Mouse (Mus musculus): ENCODE results near the gene Samd4b. TPM values are rescaled to one million over a fixed set of nuclear protein-coding genes. Genes with fewer than 3 reads are reported as not detected.
"Not testable (repeated sequence)": the region's sequence is repeated elsewhere in the genome, so short reads cannot be mapped to it uniquely, and the experiment has no call there.

The Samd4b gene
- total RNA-seq, 1 experiment from 2014 or later: 10.1 TPM

- ATAC-seq (replicated peaks; ENCODE audit: insufficient number of reproducible peaks, low FRiP score, low TSS enrichment, poor library complexity, severe bottlenecking): no peak
Observed at GRCm38 (mm10) chr7:28544051-28544601, 53.8 kb downstream of the Samd4b start.

- no peak for ATAC-seq (replicated peaks; ENCODE audit: insufficient number of reproducible peaks, low FRiP score, low TSS enrichment, poor library complexity, severe bottlenecking)
Observed at GRCm38 (mm10) chr7:28540526-28540925, 57.4 kb downstream of the Samd4b start, which contains the start of gene Sycn. Sycn (plus strand) TSS chr7:28540885.

- not testable (repeated sequence) for ATAC-seq (replicated peaks; ENCODE audit: insufficient number of reproducible peaks, low FRiP score, low TSS enrichment, poor library complexity, severe bottlenecking)
Observed at GRCm38 (mm10) chr7:28538886-28539285, 59.1 kb downstream of the Samd4b start.

- ATAC-seq (replicated peaks; ENCODE audit: insufficient number of reproducible peaks, low FRiP score, low TSS enrichment, poor library complexity, severe bottlenecking): no peak
Observed at GRCm38 (mm10) chr7:28532005-28532404, 65.9 kb downstream of the Samd4b start.

GRCm38 (mm10) chr7:28527922-28528719 lies 69.8 kb downstream of the Samd4b start:
- peak; percentile 87 for ATAC-seq (replicated peaks; ENCODE audit: insufficient number of reproducible peaks, low FRiP score, low TSS enrichment, poor library complexity, severe bottlenecking)

- ATAC-seq (replicated peaks; ENCODE audit: insufficient number of reproducible peaks, low FRiP score, low TSS enrichment, poor library complexity, severe bottlenecking): not testable (repeated sequence)
Observed at GRCm38 (mm10) chr7:28522536-28522935, 75.4 kb downstream of the Samd4b start, which contains the start of gene Ifnl3. Ifnl3 (plus strand) TSS chr7:28522836.

- no peak for ATAC-seq (replicated peaks; ENCODE audit: insufficient number of reproducible peaks, low FRiP score, low TSS enrichment, poor library complexity, severe bottlenecking)
Observed at GRCm38 (mm10) chr7:28511441-28511840, 86.5 kb downstream of the Samd4b start.

GRCm38 (mm10) chr7:28510405-28510974 lies 87.5 kb downstream of the Samd4b start, which contains the start of gene Ifnl2:
Ifnl2 (minus strand) TSS chr7:28510455.
- not testable (repeated sequence) for ATAC-seq (replicated peaks; ENCODE audit: insufficient number of reproducible peaks, low FRiP score, low TSS enrichment, poor library complexity, severe bottlenecking)

- not testable (repeated sequence) for ATAC-seq (replicated peaks; ENCODE audit: insufficient number of reproducible peaks, low FRiP score, low TSS enrichment, poor library complexity, severe bottlenecking)
Observed at GRCm38 (mm10) chr7:28509121-28509520, 88.8 kb downstream of the Samd4b start.

GRCm38 (mm10) chr7:28505585-28505984 lies 92.4 kb downstream of the Samd4b start:
- no peak for ATAC-seq (replicated peaks; ENCODE audit: insufficient number of reproducible peaks, low FRiP score, low TSS enrichment, poor library complexity, severe bottlenecking)

GRCm38 (mm10) chr7:28495426-28495825 lies 102.5 kb downstream of the Samd4b start:
- no peak for ATAC-seq (replicated peaks; ENCODE audit: insufficient number of reproducible peaks, low FRiP score, low TSS enrichment, poor library complexity, severe bottlenecking)

GRCm38 (mm10) chr7:28492310-28492709 lies 105.6 kb downstream of the Samd4b start:
- ATAC-seq (replicated peaks; ENCODE audit: insufficient number of reproducible peaks, low FRiP score, low TSS enrichment, poor library complexity, severe bottlenecking): no peak

- no peak for ATAC-seq (replicated peaks; ENCODE audit: insufficient number of reproducible peaks, low FRiP score, low TSS enrichment, poor library complexity, severe bottlenecking)
Observed at GRCm38 (mm10) chr7:28490903-28491302, 107.0 kb downstream of the Samd4b start.

GRCm38 (mm10) chr7:28490410-28490809 lies 107.5 kb downstream of the Samd4b start:
- ATAC-seq (replicated peaks; ENCODE audit: insufficient number of reproducible peaks, low FRiP score, low TSS enrichment, poor library complexity, severe bottlenecking): peak; percentile 47; the same call in 1 of the 2 replicates

GRCm38 (mm10) chr7:28488030-28488491 lies 109.9 kb downstream of the Samd4b start:
- no peak for ATAC-seq (replicated peaks; ENCODE audit: insufficient number of reproducible peaks, low FRiP score, low TSS enrichment, poor library complexity, severe bottlenecking)

- no peak for ATAC-seq (replicated peaks; ENCODE audit: insufficient number of reproducible peaks, low FRiP score, low TSS enrichment, poor library complexity, severe bottlenecking)
Observed at GRCm38 (mm10) chr7:28484192-28484591, 113.8 kb downstream of the Samd4b start.

- no peak for ATAC-seq (replicated peaks; ENCODE audit: insufficient number of reproducible peaks, low FRiP score, low TSS enrichment, poor library complexity, severe bottlenecking)
Observed at GRCm38 (mm10) chr7:28482854-28483253, 115.1 kb downstream of the Samd4b start.

GRCm38 (mm10) chr7:28478854-28479253 lies 119.1 kb downstream of the Samd4b start:
- no peak for ATAC-seq (replicated peaks; ENCODE audit: insufficient number of reproducible peaks, low FRiP score, low TSS enrichment, poor library complexity, severe bottlenecking)

- no peak for ATAC-seq (replicated peaks; ENCODE audit: insufficient number of reproducible peaks, low FRiP score, low TSS enrichment, poor library complexity, severe bottlenecking)
Observed at GRCm38 (mm10) chr7:28477363-28477762, 120.6 kb downstream of the Samd4b start.

Data from monocyte, adult 5-6 weeks (primary cell).